Mouse (Mus musculus) megakaryocyte, embryonic 14.5 days (primary cell): ENCODE measurements at regions not wholly inside any gene's neighbourhood (a gene's known extent, or its start where the extent isn't known, plus 50 kb on each side); places are given as distances from the start of the nearest gene placed in this dataset.

ENCODE experiments used
- FLI1 ChIP-seq: IDR thresholded peaks from 2 replicates; pipeline ENCODE4 v1.6.1; 2012; ENCODE audit warnings: low read length, inconsistent platforms, mixed read lengths
- GATA1 ChIP-seq: IDR thresholded peaks from 3 replicates; pipeline ENCODE4 v1.6.1; 2012; ENCODE audit warnings: mixed read lengths, low read length, inconsistent platforms, borderline replicate concordance

- TF ChIP-seq GATA1 = no peak
- no peak for TF ChIP-seq FLI1
Measured at GRCm38 (mm10) chr2:56455856-56456395, 667.9 kb downstream of the Nr4a2 start.
